Mouse (Mus musculus): ENCODE measurements around the gene Ccnk. TPM values are rescaled to one million over a fixed set of nuclear protein-coding genes. Genes with fewer than 3 reads are reported as not detected.

The Ccnk gene
- polyA plus RNA-seq (2015; fragmentation: Nextera tagmentation; extraction: Ambion mirVana): 2.4 and 4.4 TPM in 2 replicates

GRCm38 (mm10) chr12:108179321-108180266 is at the start of gene Ccnk:
Ccnk (plus strand) TSS chr12:108179579.
- peak; percentile 97 for ATAC-seq (ENCODE audit: low read depth)
- Histone ChIP-seq H3K4me2 (ENCODE audit: low read depth, low read length) (peak within 1 kb of the TSS; percentile 91), H3K9me3 (ENCODE audit: control insufficient read depth, low read length) (no peaks in the 10 kb centered on the region), H3K4me1 (replicated peaks; ENCODE audit: control insufficient read depth, insufficient read depth, low read length) (peaks cover 25% of the 10 kb centered on the region), H3K27ac (ENCODE audit: low read length) (peak within 1 kb of the TSS; percentile 95), H3K27me3 (ENCODE audit: control insufficient read depth, insufficient read depth, low read depth, low read length) (no peaks in the 10 kb centered on the region), H3K4me3 (ENCODE audit: low read length) (peak within 1 kb of the TSS; percentile 99), H3K9ac (ENCODE audit: low read length) (peak within 1 kb of the TSS; percentile 99), H3K36me3 (ENCODE audit: control insufficient read depth, insufficient read depth, low read length) (no peaks in the 10 kb centered on the region; the same call in 1 of the 2 replicates)
- WGBS: 0% methylated on average over 80 of the region's 82 CpGs

- Histone ChIP-seq H3K27me3 (ENCODE audit: control insufficient read depth, insufficient read depth, low read depth, low read length) (no peaks in the 10 kb centered on the region), H3K36me3 (ENCODE audit: control insufficient read depth, insufficient read depth, low read length) (peaks cover 36% of the 10 kb centered on the region), H3K4me2 (ENCODE audit: low read depth, low read length) (no peak overlapping the region), H3K9me3 (ENCODE audit: control insufficient read depth, low read length) (no peaks in the 10 kb centered on the region), H3K9ac (ENCODE audit: low read length) (no peak overlapping the region), H3K27ac (ENCODE audit: low read length) (no peak overlapping the region), H3K4me3 (ENCODE audit: low read length) (no peak overlapping the region), H3K4me1 (replicated peaks; ENCODE audit: control insufficient read depth, insufficient read depth, low read length) (no peaks in the 10 kb centered on the region)
- ATAC-seq (ENCODE audit: low read depth): no peak
- 84% methylated on average over 8 of the region's 8 CpGs for WGBS
Observed at GRCm38 (mm10) chr12:108132450-108133070, 46.8 kb upstream of the Ccnk start.

- Histone ChIP-seq H3K9ac (ENCODE audit: low read length) (no peak overlapping the region), H3K4me2 (ENCODE audit: low read depth, low read length) (no peak overlapping the region), H3K9me3 (ENCODE audit: control insufficient read depth, low read length) (no peaks in the 10 kb centered on the region), H3K36me3 (ENCODE audit: control insufficient read depth, insufficient read depth, low read length) (peaks cover 35% of the 10 kb centered on the region), H3K4me1 (replicated peaks; ENCODE audit: control insufficient read depth, insufficient read depth, low read length) (no peaks in the 10 kb centered on the region), H3K4me3 (ENCODE audit: low read length) (no peak overlapping the region), H3K27me3 (ENCODE audit: control insufficient read depth, insufficient read depth, low read depth, low read length) (no peaks in the 10 kb centered on the region), H3K27ac (ENCODE audit: low read length) (no peak overlapping the region)
- no peak for ATAC-seq (ENCODE audit: low read depth)
- 64% methylated on average over 2 of the region's 2 CpGs for WGBS
Observed at GRCm38 (mm10) chr12:108133181-108133580, 46.2 kb upstream of the Ccnk start.

- Histone ChIP-seq H3K4me2 (ENCODE audit: low read depth, low read length) (no peak overlapping the region), H3K9ac (ENCODE audit: low read length) (no peak overlapping the region), H3K27ac (ENCODE audit: low read length) (no peak overlapping the region), H3K27me3 (ENCODE audit: control insufficient read depth, insufficient read depth, low read depth, low read length) (no peaks in the 10 kb centered on the region), H3K9me3 (ENCODE audit: control insufficient read depth, low read length) (no peaks in the 10 kb centered on the region), H3K4me1 (replicated peaks; ENCODE audit: control insufficient read depth, insufficient read depth, low read length) (no peaks in the 10 kb centered on the region), H3K36me3 (ENCODE audit: control insufficient read depth, insufficient read depth, low read length) (peaks cover 22% of the 10 kb centered on the region), H3K4me3 (ENCODE audit: low read length) (no peak overlapping the region)
- WGBS: 71% methylated on average over 6 of the region's 6 CpGs
- no peak for ATAC-seq (ENCODE audit: low read depth)
Observed at GRCm38 (mm10) chr12:108135610-108136208, 43.7 kb upstream of the Ccnk start.

- Histone ChIP-seq H3K9ac (ENCODE audit: low read length) (no peak overlapping the region), H3K27me3 (ENCODE audit: control insufficient read depth, insufficient read depth, low read depth, low read length) (no peaks in the 10 kb centered on the region), H3K4me1 (replicated peaks; ENCODE audit: control insufficient read depth, insufficient read depth, low read length) (no peaks in the 10 kb centered on the region), H3K9me3 (ENCODE audit: control insufficient read depth, low read length) (no peaks in the 10 kb centered on the region), H3K36me3 (ENCODE audit: control insufficient read depth, insufficient read depth, low read length) (peaks cover 4% of the 10 kb centered on the region), H3K4me3 (ENCODE audit: low read length) (no peak overlapping the region), H3K27ac (ENCODE audit: low read length) (no peak overlapping the region), H3K4me2 (ENCODE audit: low read depth, low read length) (no peak overlapping the region)
- WGBS: 88% methylated on average over 5 of the region's 5 CpGs
- ATAC-seq (ENCODE audit: low read depth): no peak
Observed at GRCm38 (mm10) chr12:108143624-108144498, 35.5 kb upstream of the Ccnk start.

GRCm38 (mm10) chr12:108145198-108145597 is 34.2 kb upstream of the Ccnk start:
- H3K9ac ChIP-seq (ENCODE audit: low read length): no peak overlapping the region
- no peaks in the 10 kb centered on the region for H3K9me3 ChIP-seq (ENCODE audit: control insufficient read depth, low read length)
- ATAC-seq (ENCODE audit: low read depth): no peak
- no peak overlapping the region for H3K27ac ChIP-seq (ENCODE audit: low read length)
- no peaks in the 10 kb centered on the region for H3K27me3 ChIP-seq (ENCODE audit: control insufficient read depth, insufficient read depth, low read depth, low read length)
- no peak overlapping the region for H3K4me3 ChIP-seq (ENCODE audit: low read length)
- no peaks in the 10 kb centered on the region for H3K4me1 ChIP-seq (replicated peaks; ENCODE audit: control insufficient read depth, insufficient read depth, low read length)
- no peak overlapping the region for H3K4me2 ChIP-seq (ENCODE audit: low read depth, low read length)
- WGBS: 92% methylated on average over 3 of the region's 3 CpGs
- peaks cover 8% of the 10 kb centered on the region for H3K36me3 ChIP-seq (ENCODE audit: control insufficient read depth, insufficient read depth, low read length)

GRCm38 (mm10) chr12:108149764-108150163 is 29.6 kb upstream of the Ccnk start:
- H3K4me2 ChIP-seq (ENCODE audit: low read depth, low read length): no peak overlapping the region
- ATAC-seq (ENCODE audit: low read depth): no peak
- no peak overlapping the region for H3K27ac ChIP-seq (ENCODE audit: low read length)
- peaks cover 4% of the 10 kb centered on the region; the same call in 1 of the 2 replicates for H3K36me3 ChIP-seq (ENCODE audit: control insufficient read depth, insufficient read depth, low read length)
- no peak overlapping the region for H3K4me3 ChIP-seq (ENCODE audit: low read length)
- H3K4me1 ChIP-seq (replicated peaks; ENCODE audit: control insufficient read depth, insufficient read depth, low read length): no peaks in the 10 kb centered on the region
- no peak overlapping the region for H3K9ac ChIP-seq (ENCODE audit: low read length)
- 71% methylated on average over 3 of the region's 3 CpGs for WGBS
- no peaks in the 10 kb centered on the region for H3K27me3 ChIP-seq (ENCODE audit: control insufficient read depth, insufficient read depth, low read depth, low read length)
- H3K9me3 ChIP-seq (ENCODE audit: control insufficient read depth, low read length): no peaks in the 10 kb centered on the region

- Histone ChIP-seq H3K9ac (ENCODE audit: low read length) (no peak overlapping the region), H3K27ac (ENCODE audit: low read length) (no peak overlapping the region), H3K27me3 (ENCODE audit: control insufficient read depth, insufficient read depth, low read depth, low read length) (no peaks in the 10 kb centered on the region), H3K36me3 (ENCODE audit: control insufficient read depth, insufficient read depth, low read length) (peaks cover 4% of the 10 kb centered on the region; the same call in 1 of the 2 replicates), H3K4me3 (ENCODE audit: low read length) (no peak overlapping the region), H3K4me2 (ENCODE audit: low read depth, low read length) (no peak overlapping the region), H3K9me3 (ENCODE audit: control insufficient read depth, low read length) (no peaks in the 10 kb centered on the region), H3K4me1 (replicated peaks; ENCODE audit: control insufficient read depth, insufficient read depth, low read length) (no peaks in the 10 kb centered on the region)
- WGBS: 97% methylated on average over 2 of the region's 2 CpGs
- ATAC-seq (ENCODE audit: low read depth): no peak
Observed at GRCm38 (mm10) chr12:108152743-108153142, 26.6 kb upstream of the Ccnk start.
